Mouse (Mus musculus) liver, postnatal 0 days (tissue): ENCODE measurements around the gene Edc4.

Experiments
- CTCF ChIP-seq: sonication (generic); IDR thresholded peaks from 2 replicates; pipeline ENCODE4 v1.5.1; 2016; ENCODE audit warnings: antibody characterized with exemption, low read depth
- EP300 ChIP-seq: IDR thresholded peaks from 2 replicates; pipeline ENCODE4 v1.6.1; 2016; ENCODE audit warnings: antibody characterized with exemption, low read depth, mild to moderate bottlenecking

GRCm38 (mm10) chr8:105930602-105931001 is 49.9 kb downstream of the Edc4 start:
- peak; percentile 98 for TF ChIP-seq CTCF
- TF ChIP-seq EP300 = no peak
